ENCODE assay signal across 8 mouse cellular contexts in the genomic region with DNA sequence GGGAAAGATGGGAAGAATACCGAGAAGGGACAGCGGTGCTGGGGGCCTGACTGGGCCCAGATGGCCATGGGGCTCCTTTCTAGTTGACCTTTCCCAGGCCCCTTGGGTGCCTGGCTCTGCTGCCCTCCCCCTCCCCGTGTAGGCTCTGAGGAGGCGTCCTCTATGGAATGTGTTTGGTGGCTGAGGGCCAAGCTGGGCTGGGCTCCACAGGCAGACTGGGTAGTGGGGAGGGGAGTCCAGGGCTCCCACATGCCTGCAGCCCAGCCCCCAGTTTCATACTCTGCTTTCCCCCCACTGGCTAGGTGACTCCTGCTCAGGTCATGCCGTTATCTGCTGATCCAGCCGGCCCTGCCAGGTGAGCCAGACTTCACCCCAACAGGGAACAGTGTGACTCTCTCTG. TPM values are rescaled to one million over a fixed set of nuclear protein-coding genes. Genes with fewer than 3 reads are reported as not detected.
DNase-seq lines count a peak whose midpoint lies in the region; ATAC-seq lines count a peak whose summit lies in the region.

No protein-coding gene starts in this region.

- peaks cover 31% of the 10 kb centered on the region for H3K4me1 ChIP-seq in neural tube, embryonic 11.5 days (ENCODE audit: control insufficient read depth, insufficient read depth, low read length)
- peaks cover 71% of the 10 kb centered on the region for H3K4me1 ChIP-seq in heart, embryonic 12.5 days (replicated peaks)
- H3K4me1 ChIP-seq in kidney, embryonic 16.5 days (ENCODE audit: insufficient read depth, low read length) = peaks cover 55% of the 10 kb centered on the region

- H3K36me3 ChIP-seq in neural tube, embryonic 11.5 days (ENCODE audit: control insufficient read depth, insufficient read depth, low read length) = peaks cover 14% of the 10 kb centered on the region
- H3K36me3 ChIP-seq in heart, embryonic 12.5 days = peaks cover 35% of the 10 kb centered on the region
- peaks cover 28% of the 10 kb centered on the region for H3K36me3 ChIP-seq in kidney, embryonic 16.5 days (ENCODE audit: insufficient read depth, low read length)

- H3K4me3 ChIP-seq in neural tube, embryonic 11.5 days (ENCODE audit: low read depth, low read length) = no peak overlapping the region
- H3K4me3 ChIP-seq in heart, embryonic 12.5 days = peak overlapping the region; percentile 18; the same call in 1 of the 2 replicates
- peak overlapping the region; percentile 14 for H3K4me3 ChIP-seq in kidney, embryonic 16.5 days (ENCODE audit: low read length)

- no peak overlapping the region for H3K27ac ChIP-seq in neural tube, embryonic 11.5 days (ENCODE audit: low read depth, low read length)
- peak overlapping the region; percentile 99 for H3K27ac ChIP-seq in heart, embryonic 12.5 days (ENCODE audit: poor library complexity, severe bottlenecking)
- peak overlapping the region; percentile 99 for H3K27ac ChIP-seq in kidney, embryonic 16.5 days (ENCODE audit: low read length)

- no peak overlapping the region for H3K9ac ChIP-seq in neural tube, embryonic 11.5 days (ENCODE audit: low read length)
- peak overlapping the region; percentile 97; the same call in 1 of the 2 replicates for H3K9ac ChIP-seq in heart, embryonic 12.5 days
- peak overlapping the region; percentile 51 for H3K9ac ChIP-seq in kidney, embryonic 16.5 days (replicated peaks; ENCODE audit: low read length)

- H3K9me3 ChIP-seq in neural tube, embryonic 11.5 days (ENCODE audit: control insufficient read depth, low read length) = no peaks in the 10 kb centered on the region
- no peaks in the 10 kb centered on the region for H3K9me3 ChIP-seq in heart, embryonic 12.5 days (replicated peaks)
- H3K9me3 ChIP-seq in kidney, embryonic 16.5 days (ENCODE audit: low read length) = no peaks in the 10 kb centered on the region

- no peaks in the 10 kb centered on the region for H3K27me3 ChIP-seq in neural tube, embryonic 11.5 days (ENCODE audit: control insufficient read depth, insufficient read depth, low read length)
- no peaks in the 10 kb centered on the region for H3K27me3 ChIP-seq in heart, embryonic 12.5 days (replicated peaks)
- no peaks in the 10 kb centered on the region for H3K27me3 ChIP-seq in kidney, embryonic 16.5 days (ENCODE audit: insufficient read depth, low read length)

- no peak for ATAC-seq in neural tube, embryonic 11.5 days (ENCODE audit: insufficient read depth, low FRiP score, low TSS enrichment)
- peak; percentile 71 for ATAC-seq in heart, embryonic 12.5 days (ENCODE audit: insufficient number of reproducible peaks, low FRiP score)
- peak; percentile 24; the same call in 1 of the 2 replicates for ATAC-seq in kidney, embryonic 16.5 days (ENCODE audit: low FRiP score, low TSS enrichment)

- no peak for DNase-seq in neural tube, embryonic 11.5 days (ENCODE audit: low spot score)
- no peak for DNase-seq in neural tube, embryonic 10.5 days (ENCODE audit: extremely low spot score, low spot score)
- peak; percentile 81 to 87 for DNase-seq in lung, adult 18-20 months
- peak; percentile 80 to 84 for DNase-seq in right cerebral cortex, postnatal 10 days (ENCODE audit: low spot score in 2 of 2)
- DNase-seq in adipocyte (ENCODE audit: low spot score) = no peak
- no peak for DNase-seq in thymus, postnatal 25 days

- peak overlapping the region; percentile 92; the same call in 1 of the 2 replicates for H3K4me2 ChIP-seq in neural tube, embryonic 11.5 days (ENCODE audit: low read depth)
- peak overlapping the region; percentile 83 for H3K4me2 ChIP-seq in heart, embryonic 12.5 days
- peak overlapping the region; percentile 74 for H3K4me2 ChIP-seq in kidney, embryonic 16.5 days (replicated peaks; ENCODE audit: low read depth, low read length)

- 70% methylated on average over 4 of the region's 6 CpGs for WGBS in neural tube, embryonic 11.5 days
- WGBS in heart, embryonic 12.5 days = 22% methylated on average over 6 of the region's 6 CpGs
- WGBS in kidney, embryonic 16.5 days = 31% methylated on average over 6 of the region's 6 CpGs

RNA-seq across cellular contexts. Expression of gene Plxnb1, which starts 3.8 kb away (rescaled TPM):
- 18.3 and 19.1 TPM in 2 replicates for polyA plus RNA-seq in neural tube, embryonic 11.5 days (2014; fragmentation: Nextera tagmentation; extraction: Ambion mirVana)
- polyA plus RNA-seq in heart, embryonic 12.5 days (2016; fragmentation: Nextera tagmentation; extraction: Ambion mirVana) = 11.1 and 11.7 TPM in 2 replicates
- polyA plus RNA-seq in kidney, embryonic 16.5 days (2015; fragmentation: Nextera tagmentation; extraction: Ambion mirVana) = 18.9 and 19.8 TPM in 2 replicates

RNA-seq across cellular contexts. Expression of gene Tma7, which starts 16.6 kb away (rescaled TPM):
- 719 and 756 TPM in 2 replicates for polyA plus RNA-seq in neural tube, embryonic 11.5 days (2014; fragmentation: Nextera tagmentation; extraction: Ambion mirVana)
- 715 and 742 TPM in 2 replicates for polyA plus RNA-seq in heart, embryonic 12.5 days (2016; fragmentation: Nextera tagmentation; extraction: Ambion mirVana)
- 494 and 537 TPM in 2 replicates for polyA plus RNA-seq in kidney, embryonic 16.5 days (2015; fragmentation: Nextera tagmentation; extraction: Ambion mirVana)

RNA-seq across cellular contexts. Expression of gene Ccdc51, which starts 16.7 kb away (rescaled TPM):
- 13.4 and 15.1 TPM in 2 replicates for polyA plus RNA-seq in neural tube, embryonic 11.5 days (2014; fragmentation: Nextera tagmentation; extraction: Ambion mirVana)
- 14.6 and 16.3 TPM in 2 replicates for polyA plus RNA-seq in heart, embryonic 12.5 days (2016; fragmentation: Nextera tagmentation; extraction: Ambion mirVana)
- polyA plus RNA-seq in kidney, embryonic 16.5 days (2015; fragmentation: Nextera tagmentation; extraction: Ambion mirVana) = 16.5 and 16.8 TPM in 2 replicates

RNA-seq across cellular contexts. Expression of gene Atrip, which starts 25.0 kb away (rescaled TPM):
- 25.3 and 26.4 TPM in 2 replicates for polyA plus RNA-seq in neural tube, embryonic 11.5 days (2014; fragmentation: Nextera tagmentation; extraction: Ambion mirVana)
- polyA plus RNA-seq in heart, embryonic 12.5 days (2016; fragmentation: Nextera tagmentation; extraction: Ambion mirVana) = 17.9 and 19.6 TPM in 2 replicates
- 26.7 and 30.7 TPM in 2 replicates for polyA plus RNA-seq in kidney, embryonic 16.5 days (2015; fragmentation: Nextera tagmentation; extraction: Ambion mirVana)

RNA-seq across cellular contexts. Expression of gene Trex1, which starts 39.4 kb away (rescaled TPM):
- polyA plus RNA-seq in neural tube, embryonic 11.5 days (2014; fragmentation: Nextera tagmentation; extraction: Ambion mirVana) = 6.9 and 7.8 TPM in 2 replicates
- polyA plus RNA-seq in heart, embryonic 12.5 days (2016; fragmentation: Nextera tagmentation; extraction: Ambion mirVana) = 5.8 and 7.1 TPM in 2 replicates
- polyA plus RNA-seq in kidney, embryonic 16.5 days (2015; fragmentation: Nextera tagmentation; extraction: Ambion mirVana) = 13.6 and 16.6 TPM in 2 replicates

Comparison
In these comparisons a context has a peak if more than half of its experiments do, and no peak if none do; other contexts are left out.
1. DNase-seq: peak in lung, adult 18-20 months (2 of 2) and right cerebral cortex, postnatal 10 days (2 of 2); none in neural tube, embryonic 11.5 days (single experiment), neural tube, embryonic 10.5 days (single experiment), adipocyte (single experiment) and thymus, postnatal 25 days (single experiment).
2. Peak in every context shown above with its lines, with median percentiles within 50 percentile points of each other: H3K4me2 ChIP-seq.